Mouse (Mus musculus): Measurements from ENCODE around the gene Kcnq2.

Kcnq2 gene

GRCm38 (mm10) chr2:181041941-181042340, 93.2 kb downstream of the Kcnq2 start:
- DNase-seq (ENCODE audit: low spot score): no peak

- DNase-seq (ENCODE audit: low spot score): no peak
Measured at GRCm38 (mm10) chr2:181039356-181039680, 95.8 kb downstream of the Kcnq2 start.

GRCm38 (mm10) chr2:181038644-181039355, 96.3 kb downstream of the Kcnq2 start:
- DNase-seq (ENCODE audit: low spot score): no peak

DNA sequence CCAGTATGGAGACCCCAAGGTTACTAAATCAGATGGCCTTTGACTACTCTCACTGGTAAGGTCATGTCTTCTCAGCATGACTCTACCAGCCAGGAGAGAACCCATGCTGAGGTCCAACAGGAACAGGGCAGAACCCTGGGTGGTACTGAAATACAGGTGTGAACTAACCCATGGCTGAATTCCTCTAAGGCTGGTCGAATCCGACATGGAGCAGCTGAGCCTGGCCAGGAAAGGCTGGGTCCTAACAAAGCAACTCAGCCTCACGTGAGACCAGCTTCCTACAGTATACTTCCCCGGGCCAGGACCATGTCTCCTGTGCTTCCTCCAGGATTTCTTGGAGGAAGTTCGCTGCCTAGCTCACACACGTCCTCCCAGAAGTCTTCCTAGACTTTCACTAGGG, 98.5 kb downstream of the Kcnq2 start:
- DNase-seq (ENCODE audit: low spot score): no peak

DNA sequence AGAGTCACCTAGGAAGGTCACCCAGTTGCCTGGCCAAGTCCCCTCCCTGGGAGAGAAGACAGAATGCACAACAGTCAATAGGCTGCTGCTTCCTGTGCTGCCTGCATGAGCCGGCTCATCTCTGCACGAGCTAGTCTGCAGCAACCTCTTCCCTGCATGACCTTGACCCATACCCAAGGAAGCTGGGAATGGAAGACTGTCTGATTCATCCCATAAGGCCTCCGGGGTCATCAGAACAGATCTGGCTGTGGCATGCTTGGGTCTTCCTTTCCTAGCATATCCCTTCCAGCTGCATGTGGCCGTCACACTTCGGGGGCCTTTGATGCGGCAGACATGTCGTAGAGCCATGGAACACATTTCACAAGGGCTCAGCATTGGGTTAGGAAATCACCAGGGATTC, 99.9 kb downstream of the Kcnq2 start:
- no peak for DNase-seq (ENCODE audit: low spot score)

DNA sequence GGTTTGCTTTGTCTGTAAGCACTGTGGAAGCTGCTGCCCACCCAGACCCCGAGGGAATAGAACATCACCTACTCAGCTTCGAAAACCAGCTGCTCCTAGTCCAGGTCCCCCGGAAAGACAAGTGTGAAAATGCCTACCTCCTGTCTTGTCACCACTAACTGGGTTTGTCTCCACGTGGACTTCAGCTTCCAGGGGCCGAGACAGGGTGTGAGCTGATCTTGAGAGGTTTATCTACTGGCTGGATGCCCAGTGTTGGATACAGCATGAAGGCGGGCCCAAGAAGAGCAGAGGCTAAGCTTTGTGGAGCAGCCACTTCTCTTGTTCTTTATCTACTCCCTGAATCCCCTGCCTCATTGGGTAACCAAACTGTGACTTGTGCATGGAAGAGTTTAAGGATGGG, 101.8 kb downstream of the Kcnq2 start:
- DNase-seq (ENCODE audit: low spot score): no peak

- no peak for DNase-seq (ENCODE audit: low spot score)
Measured at GRCm38 (mm10) chr2:181032407-181032806, 102.7 kb downstream of the Kcnq2 start.

- no peak for DNase-seq (ENCODE audit: low spot score)
Measured at GRCm38 (mm10) chr2:181031406-181031934, 103.6 kb downstream of the Kcnq2 start.

Data from testis, postnatal 14 days (tissue).